Mouse (Mus musculus) liver, adult 2 months (tissue): ENCODE measurements around the gene Mnd1. TPM values are rescaled to one million over a fixed set of nuclear protein-coding genes. Genes with fewer than 3 reads are reported as not detected.

ENCODE experiments used
- DNase-seq: peaks from one replicate; pipeline ENCODE4 v3.0.0-alpha.2; 2011; ENCODE audit warnings: low read depth, low spot score; ENCODE audit errors: extremely low read depth
- H3K27ac ChIP-seq: fragments of 200-500 bp; replicated peaks from 2 replicates; pipeline ENCODE4 v1.5.1; 2012; ENCODE audit warnings: low read depth, mild to moderate bottlenecking, control low read depth, inconsistent platforms, low read length; ENCODE audit not compliant: insufficient read depth
- H3K27me3 ChIP-seq: fragments of 200-500 bp; 2 replicates; pipeline ENCODE4 v1.6.1; 2012; ENCODE audit warnings: mild to moderate bottlenecking, moderate library complexity, low read length, inconsistent platforms; ENCODE audit not compliant: control insufficient read depth, insufficient read depth
- H3K36me3 ChIP-seq: fragments of 200-500 bp; 2 replicates; pipeline ENCODE4 v1.6.1; 2012; ENCODE audit warnings: low read length, inconsistent platforms; ENCODE audit not compliant: control insufficient read depth, insufficient read depth
- H3K4me1 ChIP-seq: fragments of 200-500 bp; 2 replicates; pipeline ENCODE4 v1.6.1; 2011; ENCODE audit warnings: low read length; ENCODE audit not compliant: control insufficient read depth, insufficient read depth
- H3K4me3 ChIP-seq: fragments of 200-500 bp; 2 replicates; pipeline ENCODE4 v1.5.1; 2011; ENCODE audit warnings: low read depth, mild to moderate bottlenecking, control low read depth, low read length, moderate library complexity; ENCODE audit not compliant: insufficient read depth
- H3K79me2 ChIP-seq: fragments of 200-500 bp; 2 replicates; pipeline ENCODE4 v1.6.1; 2012; ENCODE audit warnings: inconsistent platforms, mild to moderate bottlenecking, low read length, moderate library complexity; ENCODE audit not compliant: control insufficient read depth, insufficient read depth
- H3K9ac ChIP-seq: fragments of 200-500 bp; 2 replicates; pipeline ENCODE4 v1.6.1; 2012; ENCODE audit warnings: low read depth, mild to moderate bottlenecking, control low read depth, inconsistent platforms, low read length
- CTCF ChIP-seq: fragments of 200-500 bp; IDR thresholded peaks from 2 replicates; pipeline ENCODE4 v1.5.1; 2011; ENCODE audit warnings: low read depth, low read length, control low read depth
- POLR2A ChIP-seq: fragments of 200-500 bp; IDR thresholded peaks from 2 replicates; pipeline ENCODE4 v1.6.1; 2011; ENCODE audit warnings: low read length, control low read depth; ENCODE audit not compliant: insufficient read depth; ENCODE audit errors: extremely low read depth
- WGBS: fragments of 180-500 bp; shearing (Covaris S2); methylation state at CpG from one replicate; pipeline ENCODE4 v1.1.7; 2018; 5-methylcytosine and 5-hydroxymethylcytosine counted together
- polyA plus RNA-seq: library from polyadenylated mRNA; depleted of rRNA; stranded (reverse); fragments of >200 nt; gene quantifications from 2 replicates; pipeline ENCODE4 v1.2.3, GENCODE M21; 2012
- total RNA-seq: library from RNA; depleted of rRNA; stranded (reverse); fragments of >200 nt; gene quantifications from 2 replicates; pipeline ENCODE4 v1.2.3, GENCODE M21; 2014

Gene Mnd1
- total and polyA plus RNA-seq, 2 experiments: 0.84 to 7.5 TPM

GRCm38 (mm10) chr3:84061523-84062453 is 93.8 kb downstream of the Mnd1 start:
- TF ChIP-seq CTCF: no peak
- no peak for TF ChIP-seq POLR2A
- no peaks in the 10 kb centered on the region for H3K27me3 ChIP-seq
- WGBS: 14% methylated on average over 13 of the region's 13 CpGs
- no peak overlapping the region for H3K4me3 ChIP-seq
- H3K36me3 ChIP-seq: no peaks in the 10 kb centered on the region
- H3K9ac ChIP-seq: peak overlapping the region; percentile 12; the same call in 1 of the 2 replicates
- peak overlapping the region; percentile 84 for H3K27ac ChIP-seq
- H3K4me1 ChIP-seq: peaks cover 15% of the 10 kb centered on the region
- H3K79me2 ChIP-seq: no peaks in the 10 kb centered on the region
- peak; percentile 96 for DNase-seq

- Histone ChIP-seq H3K79me2 (no peaks in the 10 kb centered on the region), H3K4me1 (peaks cover 15% of the 10 kb centered on the region), H3K27ac (no peak overlapping the region), H3K4me3 (no peak overlapping the region), H3K9ac (no peak overlapping the region), H3K36me3 (no peaks in the 10 kb centered on the region), H3K27me3 (no peaks in the 10 kb centered on the region)
- TF ChIP-seq POLR2A (no peak), CTCF (no peak)
- 35% methylated on average over 5 of the region's 5 CpGs for WGBS
- DNase-seq: peak; percentile 95
These were observed 94.6 kb downstream of the Mnd1 start for GRCm38 (mm10) chr3:84060946-84061345.

- H3K9ac ChIP-seq: no peak overlapping the region
- peak overlapping the region; percentile 59 for H3K27ac ChIP-seq
- TF ChIP-seq CTCF: no peak
- TF ChIP-seq POLR2A: no peak
- H3K79me2 ChIP-seq: no peaks in the 10 kb centered on the region
- no peak overlapping the region for H3K4me3 ChIP-seq
- no peaks in the 10 kb centered on the region for H3K27me3 ChIP-seq
- H3K36me3 ChIP-seq: no peaks in the 10 kb centered on the region
- H3K4me1 ChIP-seq: peaks cover 15% of the 10 kb centered on the region
- 35% methylated on average over 4 of the region's 4 CpGs for WGBS
- peak; percentile 90 for DNase-seq
These were observed 95.5 kb downstream of the Mnd1 start for GRCm38 (mm10) chr3:84060128-84060527.

GRCm38 (mm10) chr3:84059676-84060075 is 95.9 kb downstream of the Mnd1 start:
- H3K79me2 ChIP-seq: no peaks in the 10 kb centered on the region
- no peak overlapping the region for H3K4me3 ChIP-seq
- no peaks in the 10 kb centered on the region for H3K36me3 ChIP-seq
- H3K4me1 ChIP-seq: peaks cover 15% of the 10 kb centered on the region
- DNase-seq: peak; percentile 83
- 20% methylated on average over 4 of the region's 4 CpGs for WGBS
- H3K9ac ChIP-seq: no peak overlapping the region
- no peaks in the 10 kb centered on the region for H3K27me3 ChIP-seq
- H3K27ac ChIP-seq: peak overlapping the region; percentile 39
- TF ChIP-seq POLR2A (no peak), CTCF (no peak)

GRCm38 (mm10) chr3:84059261-84059660 is 96.3 kb downstream of the Mnd1 start:
- H3K9ac ChIP-seq: no peak overlapping the region
- H3K36me3 ChIP-seq: no peaks in the 10 kb centered on the region
- no peak overlapping the region for H3K4me3 ChIP-seq
- no peaks in the 10 kb centered on the region for H3K27me3 ChIP-seq
- no peaks in the 10 kb centered on the region for H3K79me2 ChIP-seq
- H3K27ac ChIP-seq: no peak overlapping the region
- DNase-seq: no peak
- WGBS: 77% methylated on average over 13 of the region's 13 CpGs
- H3K4me1 ChIP-seq: peaks cover 15% of the 10 kb centered on the region
- TF ChIP-seq CTCF (no peak), POLR2A (no peak)

GRCm38 (mm10) chr3:84048729-84049175 is 106.8 kb downstream of the Mnd1 start:
- Histone ChIP-seq H3K4me3 (no peak overlapping the region), H3K79me2 (no peaks in the 10 kb centered on the region), H3K36me3 (no peaks in the 10 kb centered on the region), H3K27ac (no peak overlapping the region), H3K4me1 (no peaks in the 10 kb centered on the region), H3K9ac (no peak overlapping the region), H3K27me3 (no peaks in the 10 kb centered on the region)
- no peak for TF ChIP-seq POLR2A
- peak; percentile 16; the same call in 1 of the 2 replicates for TF ChIP-seq CTCF
- DNase-seq: no peak
- WGBS: 50% methylated on average over 9 of the region's 9 CpGs
